Mouse (Mus musculus) lung, postnatal 0 days (tissue): ENCODE data around the gene Slfn4.
"Not testable (repeated sequence)": the region's sequence is repeated elsewhere in the genome, so short reads cannot be mapped to it uniquely, and the experiment has no call there.

ENCODE experiments used
- CTCF ChIP-seq: IDR thresholded peaks from 2 replicates; pipeline ENCODE4 v1.5.1; 2016; ENCODE audit warnings: antibody characterized with exemption, mild to moderate bottlenecking
- EP300 ChIP-seq: IDR thresholded peaks from 2 replicates; pipeline ENCODE4 v1.6.1; 2016; ENCODE audit warnings: antibody characterized with exemption, mild to moderate bottlenecking, control low read depth

DNA sequence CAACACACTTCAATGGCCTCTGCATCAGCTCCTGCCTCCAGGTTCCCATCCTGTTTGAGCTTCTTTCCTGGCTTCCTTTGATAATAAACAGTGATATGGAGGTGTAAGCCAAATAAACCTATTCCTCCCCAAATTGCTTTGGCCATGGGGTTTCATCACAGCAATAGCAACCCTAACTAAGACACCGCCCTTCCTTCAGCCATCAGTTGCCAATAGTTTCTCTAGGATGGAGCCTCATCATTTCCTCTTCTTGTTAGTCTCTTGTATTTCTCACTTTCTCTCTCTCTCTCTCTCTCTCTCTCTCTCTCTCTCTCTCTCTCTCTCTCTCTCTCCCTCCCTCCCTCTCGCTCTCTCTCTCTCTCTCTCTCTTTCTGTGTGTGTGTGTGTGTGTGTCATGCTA, 37.7 kb upstream of the Slfn4 start:
- TF ChIP-seq EP300, CTCF: not testable (repeated sequence)
